Mouse (Mus musculus): ENCODE measurements around the gene Pou6f2.

DNA sequence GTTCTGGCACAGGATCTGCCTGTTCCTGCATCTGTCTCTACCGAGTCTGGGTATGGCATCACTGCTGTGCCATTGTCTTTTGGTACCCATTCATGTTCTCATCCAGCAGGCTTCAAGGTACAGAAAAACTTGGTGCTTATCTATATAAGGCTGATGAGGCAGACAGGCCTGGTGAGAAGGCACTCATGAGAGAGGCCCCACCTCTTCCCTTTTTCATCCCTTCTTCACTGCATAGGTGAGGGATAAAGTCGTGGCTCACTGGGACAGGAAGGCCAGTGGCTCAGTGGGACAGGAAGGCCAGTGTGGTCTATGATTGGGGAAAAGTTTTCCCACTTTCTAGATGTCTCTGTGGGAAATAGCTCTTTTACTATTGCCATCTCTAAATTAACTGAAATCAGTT, 263.8 kb downstream of the Pou6f2 start:
- TF ChIP-seq CTCF (IDR thresholded peaks at IDR 0.05; ENCODE audit: borderline replicate concordance, extremely low read depth, insufficient read depth, insufficient read length) (no peak), POLR2A (IDR thresholded peaks at IDR 0.05; ENCODE audit: borderline replicate concordance, extremely low read depth, insufficient read depth, insufficient read length, poor library complexity, severe bottlenecking) (no peak)

Data from brain, embryonic 14.5 days (tissue).